Mouse (Mus musculus) MEL (cell line): ENCODE data around the gene Sms. TPM values are rescaled to one million over a fixed set of nuclear protein-coding genes. Genes with fewer than 3 reads are reported as not detected.

Experiments
- DNase-seq: peaks from one replicate; pipeline ENCODE4 v3.0.0; 2011; ENCODE audit warnings: low read depth, low spot score
- H3K27ac ChIP-seq: 2 replicates; pipeline ENCODE4 v1.5.1; 2012; ENCODE audit warnings: low read depth, mild to moderate bottlenecking, control low read depth, low read length, moderate library complexity; ENCODE audit not compliant: control insufficient read depth
- H3K27me3 ChIP-seq, 2 experiments: fragments of 150-350 bp in 1 of 2; sonication (generic) in 1 of 2; 2 replicates each; pipeline ENCODE4 v1.6.1; 2012; ENCODE audit warnings: low read length in 2 of 2, mild to moderate bottlenecking in 2 of 2, improper control_type of control experiment in 1 of 2, moderate library complexity in 1 of 2; ENCODE audit not compliant: insufficient read depth in 2 of 2, control insufficient read depth in 1 of 2
- H3K36me3 ChIP-seq, 2 experiments: 2 replicates each; pipeline ENCODE4 v1.6.1; 2012 to 2014; ENCODE audit warnings: low read length in 2 of 2, improper control_type of control experiment in 1 of 2, inconsistent platforms in 1 of 2, mild to moderate bottlenecking in 1 of 2; ENCODE audit not compliant: insufficient read depth in 2 of 2, control insufficient read depth in 1 of 2
- H3K4me1 ChIP-seq, 2 experiments: fragments of 150-350 bp in 1 of 2; sonication (generic) in 1 of 2; 2 replicates each; pipeline ENCODE4 v1.6.1; 2012; ENCODE audit warnings: low read length in 2 of 2, improper control_type of control experiment in 1 of 2, mild to moderate bottlenecking in 1 of 2; ENCODE audit not compliant: insufficient read depth in 2 of 2, control insufficient read depth in 1 of 2
- H3K4me3 ChIP-seq, 2 experiments: fragments of 150-350 bp in 1 of 2; sonication (generic) in 1 of 2; 2 replicates each; pipeline ENCODE4 v1.5.1; 2012; ENCODE audit warnings: low read depth in 2 of 2, low read length in 2 of 2, mild to moderate bottlenecking in 2 of 2, moderate library complexity in 2 of 2, control low read depth in 1 of 2, improper control_type of control experiment in 1 of 2; ENCODE audit not compliant: control insufficient read depth in 1 of 2, insufficient read depth in 1 of 2
- H3K79me2 ChIP-seq: 2 replicates; pipeline ENCODE4 v1.6.1; 2012; ENCODE audit warnings: mild to moderate bottlenecking, low read length, moderate library complexity; ENCODE audit not compliant: control insufficient read depth, poor library complexity, insufficient read depth
- H3K9ac ChIP-seq: 2 replicates; pipeline ENCODE4 v1.6.1; 2012; ENCODE audit warnings: low read depth, mild to moderate bottlenecking, control low read depth, low read length, moderate library complexity; ENCODE audit not compliant: control insufficient read depth, poor library complexity, severe bottlenecking
- H3K9me3 ChIP-seq: fragments of 150-350 bp; sonication (generic); replicated peaks from 2 replicates; pipeline ENCODE4 v1.6.1; 2012; ENCODE audit warnings: mild to moderate bottlenecking, low read length, improper control_type of control experiment, moderate library complexity; ENCODE audit not compliant: insufficient read depth
- CHD1 ChIP-seq: IDR thresholded peaks from 2 replicates; pipeline ENCODE4 v1.6.1; 2012; ENCODE audit warnings: low read depth, mild to moderate bottlenecking, inconsistent platforms, low read length, improper control_type of control experiment
- CHD2 ChIP-seq: IDR thresholded peaks from 2 replicates; pipeline ENCODE4 v1.6.1; 2011; ENCODE audit warnings: low read length, improper control_type of control experiment
- CTCF ChIP-seq, 3 experiments: IDR thresholded peaks in 2 of 3; conservative IDR thresholded peaks in 1 of 3; 2 replicates each; pipeline ENCODE4 v1.5.1; 2011 to 2012; ENCODE audit warnings: low read length in 3 of 3, low read depth in 2 of 3, mild to moderate bottlenecking in 2 of 3, improper control_type of control experiment in 1 of 3, inconsistent platforms in 1 of 3, mixed read lengths in 1 of 3, moderate library complexity in 1 of 3; ENCODE audit not compliant: control insufficient read depth in 1 of 3, insufficient read depth in 1 of 3, poor library complexity in 1 of 3, severe bottlenecking in 1 of 3
- ETS1 ChIP-seq: IDR thresholded peaks from 2 replicates; pipeline ENCODE4 v1.6.1; 2012; ENCODE audit warnings: low read depth, mild to moderate bottlenecking, inconsistent platforms, low read length, improper control_type of control experiment, moderate library complexity
- GABPA ChIP-seq: IDR thresholded peaks from 2 replicates; pipeline ENCODE4 v1.6.1; 2012; ENCODE audit warnings: low read depth, mild to moderate bottlenecking, inconsistent platforms, low read length, improper control_type of control experiment, moderate library complexity
- GATA1 ChIP-seq: IDR thresholded peaks from 2 replicates; pipeline ENCODE4 v1.6.1; 2011; ENCODE audit warnings: low read depth, low read length, improper control_type of control experiment
- KAT2A ChIP-seq: conservative IDR thresholded peaks from 2 replicates; pipeline ENCODE4 v1.6.1; 2012; ENCODE audit warnings: low read depth, low read length, improper control_type of control experiment, inconsistent platforms
- MAFK ChIP-seq: IDR thresholded peaks from 2 replicates; pipeline ENCODE4 v1.6.1; 2011; ENCODE audit warnings: low read depth, mild to moderate bottlenecking, low read length, improper control_type of control experiment, borderline replicate concordance
- MEF2A ChIP-seq: IDR thresholded peaks from 2 replicates; pipeline ENCODE4 v1.6.1; 2014; ENCODE audit warnings: low read depth, mild to moderate bottlenecking, inconsistent platforms, low read length, improper control_type of control experiment; ENCODE audit not compliant: poor library complexity, insufficient replicate concordance, severe bottlenecking; ENCODE audit errors: extremely low read depth
- MYB ChIP-seq: IDR thresholded peaks from 2 replicates; pipeline ENCODE4 v1.6.1; 2011; ENCODE audit warnings: mild to moderate bottlenecking, low read depth, low read length, improper control_type of control experiment
- NELFE ChIP-seq: IDR thresholded peaks from 2 replicates; pipeline ENCODE4 v1.6.1; 2011; ENCODE audit warnings: low read depth, low read length, improper control_type of control experiment
- POLR2A ChIP-seq, 2 experiments: IDR thresholded peaks; 2 replicates each; pipeline ENCODE4 v1.6.1; 2011 to 2012; ENCODE audit warnings: low read length in 2 of 2, mild to moderate bottlenecking in 2 of 2, control low read depth in 1 of 2, improper control_type of control experiment in 1 of 2, low read depth in 1 of 2, moderate library complexity in 1 of 2; ENCODE audit not compliant: control insufficient read depth in 1 of 2, insufficient read depth in 1 of 2, poor library complexity in 1 of 2
- POLR2AphosphoS2 ChIP-seq: IDR thresholded peaks from 2 replicates; pipeline ENCODE4 v1.6.1; 2011; ENCODE audit warnings: low read length, improper control_type of control experiment
- POLR2AphosphoS5 ChIP-seq: IDR thresholded peaks from 2 replicates; pipeline ENCODE4 v1.6.1; 2012; ENCODE audit warnings: low read depth, borderline replicate concordance, mild to moderate bottlenecking, inconsistent platforms, low read length, moderate library complexity, mixed read lengths
- RAD21 ChIP-seq: IDR thresholded peaks from 2 replicates; pipeline ENCODE4 v1.6.1; 2011; ENCODE audit warnings: mild to moderate bottlenecking, low read depth, low read length, improper control_type of control experiment
- RCOR1 ChIP-seq: IDR thresholded peaks from 2 replicates; pipeline ENCODE4 v1.6.1; 2012; ENCODE audit warnings: low read depth, mild to moderate bottlenecking, inconsistent platforms, low read length, improper control_type of control experiment
- SIN3A ChIP-seq: IDR thresholded peaks from 2 replicates; pipeline ENCODE4 v1.6.1; 2012; ENCODE audit warnings: low read length, improper control_type of control experiment, inconsistent platforms
- SMC3 ChIP-seq: IDR thresholded peaks from 2 replicates; pipeline ENCODE4 v1.6.1; 2011; ENCODE audit warnings: low read depth, low read length, improper control_type of control experiment
- TAL1 ChIP-seq: IDR thresholded peaks from 2 replicates; pipeline ENCODE4 v1.6.1; 2012; ENCODE audit warnings: mild to moderate bottlenecking, inconsistent platforms, low read length, moderate library complexity, mixed read lengths
- TBP ChIP-seq: IDR thresholded peaks from 2 replicates; pipeline ENCODE4 v1.8.0; 2011; ENCODE audit warnings: low read depth, low read length, improper control_type of control experiment
- UBTF ChIP-seq: IDR thresholded peaks from 2 replicates; pipeline ENCODE4 v1.6.1; 2012; ENCODE audit warnings: low read depth, mild to moderate bottlenecking, inconsistent platforms, low read length, improper control_type of control experiment, moderate library complexity, borderline replicate concordance; ENCODE audit not compliant: insufficient read depth
- ZC3H11A ChIP-seq: IDR thresholded peaks from 2 replicates; pipeline ENCODE4 v1.6.1; 2012; ENCODE audit warnings: low read depth, mild to moderate bottlenecking, inconsistent platforms, low read length, improper control_type of control experiment
- ZKSCAN1 ChIP-seq: IDR thresholded peaks from 2 replicates; pipeline ENCODE4 v1.6.1; 2012; ENCODE audit warnings: low read depth, mild to moderate bottlenecking, inconsistent platforms, low read length, improper control_type of control experiment, moderate library complexity
- ZNF384 ChIP-seq: IDR thresholded peaks from 2 replicates; pipeline ENCODE4 v1.6.1; 2012; ENCODE audit warnings: low read depth, mild to moderate bottlenecking, inconsistent platforms, low read length, improper control_type of control experiment
- polyA plus RNA-seq, 2 experiments: library from polyadenylated mRNA; stranded (reverse) in 1 of 2; unstranded in 1 of 2; fragments of >175 nt in 1 of 2; fragments of >200 nt in 1 of 2; gene quantifications; 2 replicates each; pipeline versions ENCODE4 v1.2.1 to v1.2.4; 2012; ENCODE audit warnings: low replicate concordance in 2 of 2, low read depth in 1 of 2; ENCODE audit not compliant: insufficient read length in 2 of 2, insufficient read depth in 1 of 2, missing spikeins in 1 of 2
- total RNA-seq: library from RNA; depleted of rRNA; stranded (reverse); fragments of 300-350 nt; gene quantifications from 2 replicates; pipeline ENCODE4 v1.2.3, GENCODE M21; 2012

The Sms gene
- total and polyA plus RNA-seq, 3 experiments: 102 to 681 (median 144) TPM

- H3K36me3 ChIP-seq: peaks cover 3 to 34% of the 10 kb centered on the region in 2 experiments; a peak in 3 of 4 replicates
- H3K27me3 ChIP-seq: no peaks in the 10 kb centered on the region
- H3K4me1 ChIP-seq: peaks cover 9 to 24% of the 10 kb centered on the region in 2 experiments
- TF ChIP-seq KAT2A: no peak
- TF ChIP-seq SIN3A: peak; percentile 50
- TF ChIP-seq POLR2A (IDR thresholded peaks at IDR 0.05; ENCODE audit: control insufficient read depth in 1 of 2, insufficient read depth in 1 of 2, low read depth in 1 of 2, low read length in 2 of 2, poor library complexity in 1 of 2): peak in 1 of 2 experiments; percentile 2; a peak in 1 of 4 replicates
- no peak for TF ChIP-seq MYB
- no peak for TF ChIP-seq RCOR1
- TF ChIP-seq ETS1: peak; percentile 37; the same call in 1 of the 2 replicates
- TF ChIP-seq ZNF384: peak; percentile 86
- peak; percentile 75 for TF ChIP-seq GATA1
- peak overlapping the region; percentile 75 for H3K27ac ChIP-seq
- peaks cover 65% of the 10 kb centered on the region for H3K79me2 ChIP-seq
- peak; percentile 68 for DNase-seq
- peak overlapping the region; percentile 59 to 95 for H3K4me3 ChIP-seq
- H3K9ac ChIP-seq: peak overlapping the region; percentile 96
- H3K9me3 ChIP-seq: no peaks in the 10 kb centered on the region
These were observed 2.0 kb downstream of the Sms start for GRCm38 (mm10) chrX:157489871-157490721.

GRCm38 (mm10) chrX:157488831-157489230 lies 3.3 kb downstream of the Sms start:
- Histone ChIP-seq H3K27ac (no peak overlapping the region), H3K9me3 (no peaks in the 10 kb centered on the region), H3K79me2 (peaks cover 77% of the 10 kb centered on the region), H3K4me3 (no peak overlapping the region), H3K27me3 (no peaks in the 10 kb centered on the region), H3K9ac (no peak overlapping the region), H3K36me3 (peaks cover 8 to 47% of the 10 kb centered on the region in 2 experiments; a peak in 3 of 4 replicates), H3K4me1 (peaks cover 11 to 26% of the 10 kb centered on the region in 2 experiments)
- no peak for TF ChIP-seq CHD2
- no peak for DNase-seq

GRCm38 (mm10) chrX:157486765-157487164 lies 5.3 kb downstream of the Sms start:
- Histone ChIP-seq H3K9me3 (no peaks in the 10 kb centered on the region), H3K4me1 (peaks cover 14 to 22% of the 10 kb centered on the region in 2 experiments), H3K36me3 (peaks cover 8 to 59% of the 10 kb centered on the region in 2 experiments; a peak in 3 of 4 replicates), H3K9ac (no peak overlapping the region), H3K79me2 (peaks cover 92% of the 10 kb centered on the region), H3K27me3 (no peaks in the 10 kb centered on the region), H3K4me3 (no peak overlapping the region), H3K27ac (no peak overlapping the region)
- peak; percentile 68 for DNase-seq
- no peak for TF ChIP-seq ZC3H11A
- TF ChIP-seq SMC3: peak; percentile 36
- no peak for TF ChIP-seq MAFK
- no peak for TF ChIP-seq ETS1
- no peak for TF ChIP-seq POLR2AphosphoS5
- no peak for TF ChIP-seq TAL1
- TF ChIP-seq POLR2AphosphoS2: no peak
- TF ChIP-seq GATA1: no peak
- TF ChIP-seq GABPA: no peak
- TF ChIP-seq NELFE: no peak
- TF ChIP-seq MEF2A: no peak
- TF ChIP-seq UBTF: no peak
- no peak for TF ChIP-seq TBP
- peak; percentile 29 for TF ChIP-seq RAD21
- TF ChIP-seq ZKSCAN1: no peak
- TF ChIP-seq ZNF384: no peak
- TF ChIP-seq CTCF (IDR thresholded peaks at IDR 0.05 in 2 of 3, conservative IDR thresholded peaks at IDR 0.05 in 1 of 3; ENCODE audit: control insufficient read depth in 1 of 3, insufficient read depth in 1 of 3, low read depth in 2 of 3, low read length in 3 of 3, poor library complexity in 1 of 3, severe bottlenecking in 1 of 3): peak; percentile 43 to 58 (median 55)
- no peak for TF ChIP-seq CHD1
